ENCODE assay signal across 8 mouse cellular contexts in genomic region chr8:71519037-71519825, GRCm38 (mm10). TPM values are rescaled to one million over a fixed set of nuclear protein-coding genes. Genes with fewer than 3 reads are reported as not detected.
DNase-seq lines count a peak whose midpoint lies in the region; ATAC-seq and TF ChIP-seq lines count a peak whose summit lies in the region.
"Not testable (repeated sequence)": the region's sequence is repeated elsewhere in the genome, so short reads cannot be mapped to it uniquely, and the experiment has no call there.

No protein-coding gene starts in this region.

- H3K36me3 ChIP-seq in ES-Bruce4 (ENCODE audit: control insufficient read depth, insufficient read depth, low read length, poor library complexity, severe bottlenecking); heart, embryonic 16.5 days (ENCODE audit: control insufficient read depth, insufficient read depth); kidney, postnatal 0 days (ENCODE audit: insufficient read depth, low read length); neural tube, embryonic 14.5 days (ENCODE audit: control insufficient read depth, insufficient read depth, low read length): not testable (repeated sequence)

- TF ChIP-seq EP300 in ES-Bruce4 (IDR thresholded peaks at IDR 0.05; ENCODE audit: insufficient read depth, low read depth, low read length): not testable (repeated sequence)

- WGBS in bone marrow, adult 2 months: 13% methylated on average over 10 of the region's 10 CpGs
- WGBS in heart, embryonic 16.5 days: 37% methylated on average over 9 of the region's 10 CpGs
- 41% methylated on average over 9 of the region's 10 CpGs for WGBS in kidney, postnatal 0 days
- 33% methylated on average over 9 of the region's 10 CpGs for WGBS in neural tube, embryonic 14.5 days

- H3K9ac ChIP-seq in ES-Bruce4 (ENCODE audit: low read depth, poor library complexity, severe bottlenecking); heart, embryonic 16.5 days (ENCODE audit: low read length); kidney, postnatal 0 days (ENCODE audit: low read depth, low read length); neural tube, embryonic 14.5 days (replicated peaks; ENCODE audit: low read depth, low read length): not testable (repeated sequence)

- H3K27ac ChIP-seq in ES-Bruce4 (ENCODE audit: insufficient read depth, low read length); bone marrow, adult 2 months (ENCODE audit: control insufficient read depth, insufficient read depth, low read depth, low read length, poor library complexity); heart, embryonic 16.5 days (ENCODE audit: low read length); kidney, postnatal 0 days; neural tube, embryonic 14.5 days (ENCODE audit: low read depth, low read length): not testable (repeated sequence)

- TF ChIP-seq CTCF in ES-Bruce4 (IDR thresholded peaks at IDR 0.05; ENCODE audit: low read depth, low read length): peak; percentile 69
- peak; percentile 43 for TF ChIP-seq CTCF in bone marrow, adult 2 months (IDR thresholded peaks at IDR 0.05; ENCODE audit: control insufficient read depth, insufficient read depth, low read length)
- TF ChIP-seq CTCF in kidney, postnatal 0 days (IDR thresholded peaks at IDR 0.05; ENCODE audit: low read depth): peak; percentile 75

- H3K9me3 ChIP-seq in ES-Bruce4 (replicated peaks; ENCODE audit: control insufficient read depth, insufficient read depth, low read length, poor library complexity, severe bottlenecking); heart, embryonic 16.5 days (replicated peaks; ENCODE audit: control insufficient read depth, low read length); kidney, postnatal 0 days (replicated peaks; ENCODE audit: low read length); neural tube, embryonic 14.5 days (ENCODE audit: control insufficient read depth, low read length): not testable (repeated sequence)

- not testable (repeated sequence) for H3K4me2 ChIP-seq in heart, embryonic 16.5 days (ENCODE audit: low read depth, low read length); kidney, postnatal 0 days (ENCODE audit: low read length); neural tube, embryonic 14.5 days (ENCODE audit: low read depth, low read length)

- not testable (repeated sequence) for H3K4me3 ChIP-seq in ES-Bruce4 (ENCODE audit: low read depth, low read length); bone marrow, adult 2 months (replicated peaks; ENCODE audit: control insufficient read depth, low read depth, low read length); heart, embryonic 16.5 days (ENCODE audit: low read length); kidney, postnatal 0 days (replicated peaks; ENCODE audit: low read depth, low read length); neural tube, embryonic 14.5 days (ENCODE audit: low read depth, low read length)

- not testable (repeated sequence) for H3K4me1 ChIP-seq in ES-Bruce4 (ENCODE audit: control insufficient read depth, insufficient read depth, low read length); bone marrow, adult 2 months (ENCODE audit: control insufficient read depth, insufficient read depth, low read length); heart, embryonic 16.5 days (ENCODE audit: control insufficient read depth, insufficient read depth, low read length); kidney, postnatal 0 days (replicated peaks; ENCODE audit: insufficient read depth, low read length); neural tube, embryonic 14.5 days (ENCODE audit: control insufficient read depth, insufficient read depth, low read length)

- not testable (repeated sequence) for TF ChIP-seq POLR2A in ES-Bruce4 (IDR thresholded peaks at IDR 0.05; ENCODE audit: insufficient read depth, low read length); bone marrow, adult 2 months (IDR thresholded peaks at IDR 0.05; ENCODE audit: borderline replicate concordance, control insufficient read depth, low read depth, low read length)

- not testable (repeated sequence) for H3K27me3 ChIP-seq in ES-Bruce4 (ENCODE audit: control insufficient read depth, insufficient read depth, low read length, poor library complexity, severe bottlenecking); heart, embryonic 16.5 days (ENCODE audit: control insufficient read depth, insufficient read depth, low read length); kidney, postnatal 0 days (ENCODE audit: insufficient read depth, low read length); neural tube, embryonic 14.5 days (ENCODE audit: control insufficient read depth, insufficient read depth, low read length)

- 0 out of 2 replicates have a peak, but pooled peaks have one; percentile 47 for ATAC-seq in heart, embryonic 16.5 days (replicated peaks; ENCODE audit: extremely low read depth, insufficient read depth, low FRiP score)
- not testable (repeated sequence) for ATAC-seq in kidney, postnatal 0 days (replicated peaks; ENCODE audit: low FRiP score, low read depth)
- 0 out of 2 replicates have a peak, but pooled peaks have one; percentile 41 for ATAC-seq in neural tube, embryonic 14.5 days (ENCODE audit: low read depth)

- peak; percentile 66 for DNase-seq in embryo, embryonic 9.5 days (ENCODE audit: extremely low spot score)
- peak; percentile 90 for DNase-seq in kidney, postnatal 0 days (ENCODE audit: low spot score)
- peak; percentile 52 to 67 for DNase-seq in lung, adult 18-20 months
- DNase-seq in thymus, postnatal 36 days: peak; percentile 33 to 43

RNA-seq across cellular contexts. Expression of gene Ccdc194, which starts 6.3 kb away (rescaled TPM):
- polyA plus RNA-seq in ES-Bruce4 (2011; ENCODE audit: insufficient read depth, insufficient read length, low read depth, missing spikeins): 4.3 and 4.9 TPM in 2 replicates
- not detected in 2 replicates for polyA plus RNA-seq in bone marrow, adult 2 months (2011; ENCODE audit: insufficient read depth, insufficient read length, low replicate concordance, missing spikeins)
- 0.29 and 0.54 TPM in 2 replicates for polyA plus RNA-seq in heart, embryonic 16.5 days (2015; fragmentation: Nextera tagmentation; extraction: Ambion mirVana)
- polyA plus RNA-seq in kidney, postnatal 0 days (2015; fragmentation: Nextera tagmentation; extraction: Ambion mirVana): 0.19 and 0.20 TPM in 2 replicates
- polyA plus RNA-seq in neural tube, embryonic 14.5 days (2014; fragmentation: Nextera tagmentation; extraction: Ambion mirVana): 0.14 TPM in 1 of 2 replicates, not detected in the other

RNA-seq across cellular contexts. Expression of gene Plvap, which starts 7.7 kb away (rescaled TPM):
- polyA plus RNA-seq in ES-Bruce4 (2011; ENCODE audit: insufficient read depth, insufficient read length, low read depth, missing spikeins): 4.0 and 4.4 TPM in 2 replicates
- polyA plus RNA-seq in bone marrow, adult 2 months (2011; ENCODE audit: insufficient read depth, insufficient read length, low replicate concordance, missing spikeins): 13.7 and 20.5 TPM in 2 replicates
- polyA plus RNA-seq in heart, embryonic 16.5 days (2015; fragmentation: Nextera tagmentation; extraction: Ambion mirVana): 86.4 and 106 TPM in 2 replicates
- 182 and 208 TPM in 2 replicates for polyA plus RNA-seq in kidney, postnatal 0 days (2015; fragmentation: Nextera tagmentation; extraction: Ambion mirVana)
- polyA plus RNA-seq in neural tube, embryonic 14.5 days (2014; fragmentation: Nextera tagmentation; extraction: Ambion mirVana): 5.4 and 9.8 TPM in 2 replicates

RNA-seq across cellular contexts. Expression of gene Bst2, which starts 18.0 kb away (rescaled TPM):
- 207 and 235 TPM in 2 replicates for polyA plus RNA-seq in ES-Bruce4 (2011; ENCODE audit: insufficient read depth, insufficient read length, low read depth, missing spikeins)
- 58.9 and 103 TPM in 2 replicates for polyA plus RNA-seq in bone marrow, adult 2 months (2011; ENCODE audit: insufficient read depth, insufficient read length, low replicate concordance, missing spikeins)
- 36.6 and 46.5 TPM in 2 replicates for polyA plus RNA-seq in heart, embryonic 16.5 days (2015; fragmentation: Nextera tagmentation; extraction: Ambion mirVana)
- 106 and 124 TPM in 2 replicates for polyA plus RNA-seq in kidney, postnatal 0 days (2015; fragmentation: Nextera tagmentation; extraction: Ambion mirVana)
- polyA plus RNA-seq in neural tube, embryonic 14.5 days (2014; fragmentation: Nextera tagmentation; extraction: Ambion mirVana): 0.27 and 6.0 TPM in 2 replicates

RNA-seq across cellular contexts. Expression of gene Mvb12a, which starts 23.5 kb away (rescaled TPM):
- polyA plus RNA-seq in ES-Bruce4 (2011; ENCODE audit: insufficient read depth, insufficient read length, low read depth, missing spikeins): 72.6 and 74.1 TPM in 2 replicates
- polyA plus RNA-seq in bone marrow, adult 2 months (2011; ENCODE audit: insufficient read depth, insufficient read length, low replicate concordance, missing spikeins): 23.8 and 47.7 TPM in 2 replicates
- polyA plus RNA-seq in heart, embryonic 16.5 days (2015; fragmentation: Nextera tagmentation; extraction: Ambion mirVana): 60.3 and 65.8 TPM in 2 replicates
- polyA plus RNA-seq in kidney, postnatal 0 days (2015; fragmentation: Nextera tagmentation; extraction: Ambion mirVana): 129 and 131 TPM in 2 replicates
- 69.0 and 70.6 TPM in 2 replicates for polyA plus RNA-seq in neural tube, embryonic 14.5 days (2014; fragmentation: Nextera tagmentation; extraction: Ambion mirVana)

RNA-seq across cellular contexts. Expression of gene Gtpbp3, which starts 31.3 kb away (rescaled TPM):
- polyA plus RNA-seq in ES-Bruce4 (2011; ENCODE audit: insufficient read depth, insufficient read length, low read depth, missing spikeins): 14.8 and 16.3 TPM in 2 replicates
- 6.3 and 7.9 TPM in 2 replicates for polyA plus RNA-seq in bone marrow, adult 2 months (2011; ENCODE audit: insufficient read depth, insufficient read length, low replicate concordance, missing spikeins)
- 12.3 and 12.5 TPM in 2 replicates for polyA plus RNA-seq in heart, embryonic 16.5 days (2015; fragmentation: Nextera tagmentation; extraction: Ambion mirVana)
- polyA plus RNA-seq in kidney, postnatal 0 days (2015; fragmentation: Nextera tagmentation; extraction: Ambion mirVana): 14.5 and 14.6 TPM in 2 replicates
- 5.5 and 5.9 TPM in 2 replicates for polyA plus RNA-seq in neural tube, embryonic 14.5 days (2014; fragmentation: Nextera tagmentation; extraction: Ambion mirVana)

Comparison
In these comparisons a context has a peak if more than half of its experiments do, and no peak if none do; other contexts are left out.
1. DNase-seq: peak in every context shown above with its lines; median percentile 90 in kidney, postnatal 0 days; 66 in embryo, embryonic 9.5 days; 60 in lung, adult 18-20 months; 38 in thymus, postnatal 36 days.